In genomic region chr14:117495118-117495517, GRCm38 (mm10) we compare ENCODE assay signal across 22 mouse cellular contexts.
A peak's percentile ranks its signal among the peaks of the same experiment; 100 is the strongest.
DNase-seq lines count a peak whose midpoint lies in the region; ATAC-seq lines count a peak whose summit lies in the region.
"Had no signal": no experiment of that assay in that cellular context is flagged by ENCODE, and none has a peak within 500 bp of the region (broad histone marks: within the 10 kb centered on the region; RNA-seq: fewer than 3 reads in every experiment).

No protein-coding gene starts in this region.

- H3K9ac ChIP-seq in midbrain, embryonic 11.5 days (ENCODE audit: low read length) = no peak overlapping the region

- H3K4me2 ChIP-seq in midbrain, embryonic 11.5 days = no peak overlapping the region

- no peaks in the 10 kb centered on the region for H3K36me3 ChIP-seq in midbrain, embryonic 11.5 days (ENCODE audit: control insufficient read depth, insufficient read depth, low read length)
- no peaks in the 10 kb centered on the region for H3K36me3 ChIP-seq in forebrain, embryonic 10.5 days (replicated peaks)
- H3K36me3 ChIP-seq: G1E had no signal

- H3K4me1 ChIP-seq in midbrain, embryonic 11.5 days (ENCODE audit: control insufficient read depth, insufficient read depth, low read length) = no peaks in the 10 kb centered on the region
- H3K4me1 ChIP-seq in forebrain, embryonic 10.5 days = no peaks in the 10 kb centered on the region

- H3K27ac ChIP-seq in midbrain, embryonic 11.5 days (ENCODE audit: low read depth, low read length) = no peak overlapping the region
- H3K27ac ChIP-seq in forebrain, embryonic 10.5 days = no peak overlapping the region

- H3K4me3 ChIP-seq in midbrain, embryonic 11.5 days (ENCODE audit: low read depth, low read length) = no peak overlapping the region
- H3K4me3 ChIP-seq in forebrain, embryonic 10.5 days = no peak overlapping the region

- no peak for ATAC-seq in midbrain, embryonic 11.5 days (ENCODE audit: low FRiP score)
- ATAC-seq: activated CD4-positive, CD25-positive, alpha-beta regulatory T cell, adult 4 months; CD4-positive, CD25-positive, alpha-beta regulatory T cell, adult 4 months; Patski had no signal

- DNase-seq in ES-CJ7 (ENCODE audit: low read depth, low spot score) (peak; percentile 7), R1 (ENCODE audit: low read depth, low spot score) (peak; percentile 12), ZHBTc4 (ENCODE audit: low read depth, low spot score) (peak; percentile 24)
- no peak for DNase-seq in midbrain, embryonic 11.5 days (ENCODE audit: low spot score, missing footprints)
- DNase-seq in forebrain, embryonic 10.5 days (ENCODE audit: extremely low spot score, low spot score) = no peak
- DNase-seq in layer of hippocampus, postnatal 14 days (ENCODE audit: low spot score in 2 of 2) = no peak
- DNase-seq: adrenal gland, adult 8-10 months; adrenal gland, postnatal 10 days; adrenal gland, postnatal 14 days; adrenal gland, postnatal 25 days; B cell, adult 2 months; cerebellum, adult 11 months; cerebellum, adult 11-12 months; cerebellum, adult 18-20 months; cerebellum, adult 2 months; cerebellum, adult 8-10 months; cerebellum, adult 9-10 months had no signal

- no peaks in the 10 kb centered on the region for H3K9me3 ChIP-seq in midbrain, embryonic 11.5 days (ENCODE audit: control insufficient read depth, low read length)
- no peaks in the 10 kb centered on the region for H3K9me3 ChIP-seq in forebrain, embryonic 10.5 days

- 71% methylated on average over 3 of the region's 3 CpGs for whole genome bisulfite sequencing in midbrain, embryonic 11.5 days
- WGBS in forebrain, embryonic 10.5 days = 75% methylated on average over 3 of the region's 3 CpGs

- H3K27me3 ChIP-seq in midbrain, embryonic 11.5 days (ENCODE audit: control insufficient read depth, insufficient read depth, low read length) = no peaks in the 10 kb centered on the region
- no peaks in the 10 kb centered on the region for H3K27me3 ChIP-seq in forebrain, embryonic 10.5 days (ENCODE audit: poor library complexity, severe bottlenecking)
- H3K27me3 ChIP-seq: CH12.LX, Patski had no signal

Comparison
In these comparisons a context has a peak if more than half of its experiments do, and no peak if none do; other contexts are left out.
1. DNase-seq: peak in ES-CJ7 (single experiment), R1 (single experiment) and ZHBTc4 (single experiment); none in midbrain, embryonic 11.5 days (single experiment), forebrain, embryonic 10.5 days (single experiment) and layer of hippocampus, postnatal 14 days (0 of 2).